Mouse (Mus musculus) urinary bladder, postnatal 4 days (tissue): Measurements from ENCODE around the gene Olfr180.

Experiments
- DNase-seq, 2 experiments: peaks; one replicate each; pipeline ENCODE4 v3.0.0; 2021 to 2022; ENCODE audit warnings: low spot score in 2 of 2

Gene Olfr180

GRCm38 (mm10) chr16:58929292-58929691 is at the start of gene Olfr180:
TSS of gene Olfr180 (minus strand) at chr16:58929392.
- DNase-seq: no peak

- DNase-seq: no peak
Observed at GRCm38 (mm10) chr16:58928655-58929054, 537 bp downstream of the Olfr180 start, which contains the start of gene Olfr181. TSS of gene Olfr181 (minus strand) at chr16:58928755.

GRCm38 (mm10) chr16:58891963-58892362 is 37.2 kb downstream of the Olfr180 start, which contains the start of gene Olfr178:
TSS of gene Olfr178 (minus strand) at chr16:58892063.
- no peak for DNase-seq

- no peak for DNase-seq
Observed at GRCm38 (mm10) chr16:58884416-58884815, 44.8 kb downstream of the Olfr180 start.

GRCm38 (mm10) chr16:58874668-58875067 is 54.5 kb downstream of the Olfr180 start, which contains the start of gene Olfr177:
TSS of gene Olfr177 (minus strand) at chr16:58874768.
- no peak for DNase-seq
